In the genomic region with DNA sequence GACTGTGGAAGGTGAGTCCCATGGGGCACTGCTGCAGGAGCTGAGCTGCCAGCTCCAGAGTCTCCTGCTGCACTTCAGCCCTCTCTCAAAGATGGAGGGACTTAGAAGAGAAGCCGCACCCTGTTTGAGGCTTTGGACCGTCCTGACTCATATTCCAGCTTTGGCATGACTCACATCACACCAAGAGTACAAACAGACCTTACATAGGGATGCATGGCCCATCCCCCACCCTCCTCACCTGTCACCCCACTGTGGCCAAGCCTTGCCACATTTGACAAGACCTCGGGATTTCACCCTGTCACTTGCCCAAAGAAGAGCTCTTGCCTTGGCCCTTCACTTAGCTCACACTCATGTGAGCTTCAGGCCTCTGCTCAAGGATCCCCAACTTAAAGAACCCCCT, we compare ENCODE assay signal across 27 mouse cellular contexts.
DNase-seq lines count a peak whose midpoint lies in the region; ATAC-seq and TF ChIP-seq lines count a peak whose summit lies in the region.
"Had no signal": no experiment of that assay in that cellular context is flagged by ENCODE, and none has a peak within 500 bp of the region (broad histone marks: within the 10 kb centered on the region; RNA-seq: fewer than 3 reads in every experiment).

No protein-coding gene starts in this region.

- no peak for TF ChIP-seq EP300 in lung, postnatal 0 days (IDR thresholded peaks at IDR 0.05)

- H3K4me2 ChIP-seq in lung, postnatal 0 days (replicated peaks; ENCODE audit: low read depth, low read length), result no peak overlapping the region
- H3K4me2 ChIP-seq: embryonic facial prominence, embryonic 13.5 days; forebrain, embryonic 12.5 days; forebrain, embryonic 15.5 days; heart, embryonic 12.5 days; heart, embryonic 15.5 days; hindbrain, embryonic 13.5 days had no signal

- no peaks in the 10 kb centered on the region for H3K27me3 ChIP-seq in lung, postnatal 0 days (replicated peaks; ENCODE audit: insufficient read depth, low read length)
- H3K27me3 ChIP-seq: embryonic facial prominence, embryonic 13.5 days; forebrain, embryonic 12.5 days; forebrain, embryonic 15.5 days; heart, embryonic 12.5 days; heart, embryonic 15.5 days; hindbrain, embryonic 13.5 days; Patski had no signal

- TF ChIP-seq CTCF in lung, postnatal 0 days (IDR thresholded peaks at IDR 0.05), result no peak

- DNase-seq in 3134 (ENCODE audit: extremely low read depth, insufficient read length, low spot score) (peak; percentile 78), 3T3-L1 (ENCODE audit: low read depth, low spot score) (peak; percentile 87), NIH3T3 (ENCODE audit: low read depth) (peak; percentile 52)
- DNase-seq in lung, postnatal 0 days (ENCODE audit: low spot score), result no peak
- DNase-seq in adrenal gland, postnatal 10 days, result no peak
- DNase-seq in cerebellum, postnatal 14 days, result no peak
- DNase-seq: adrenal gland, postnatal 14 days; cerebellum, adult 11 months; cerebellum, adult 2 months; cerebellum, adult 9-11 months; cerebellum, postnatal 36 days; embryo, embryonic 11 days; gastrocnemius, postnatal 25 days; heart, adult 18-20 months; heart, postnatal 10 days; heart, postnatal 36 days had no signal

- H3K9ac ChIP-seq in lung, postnatal 0 days (replicated peaks; ENCODE audit: low read depth), result no peak overlapping the region
- H3K9ac ChIP-seq: embryonic facial prominence, embryonic 13.5 days; forebrain, embryonic 12.5 days; forebrain, embryonic 15.5 days; heart, embryonic 12.5 days; heart, embryonic 15.5 days; hindbrain, embryonic 13.5 days had no signal

- H3K4me1 ChIP-seq in lung, postnatal 0 days (ENCODE audit: insufficient read depth, low read depth, low read length), result no peaks in the 10 kb centered on the region
- H3K4me1 ChIP-seq: forebrain, embryonic 12.5 days; forebrain, embryonic 15.5 days had no signal

- ATAC-seq in lung, postnatal 0 days, result no peak
- ATAC-seq: forebrain, embryonic 15.5 days; hindbrain, embryonic 16.5 days; Patski had no signal

- H3K27ac ChIP-seq in lung, postnatal 0 days (ENCODE audit: low read length), result no peak overlapping the region
- H3K27ac ChIP-seq: embryonic facial prominence, embryonic 10.5 days; embryonic facial prominence, embryonic 13.5 days; forebrain, embryonic 12.5 days; forebrain, embryonic 15.5 days; hindbrain, embryonic 10.5 days; hindbrain, embryonic 13.5 days had no signal

- no peak overlapping the region for H3K4me3 ChIP-seq in lung, postnatal 0 days (ENCODE audit: low read depth, low read length)
- H3K4me3 ChIP-seq: embryonic facial prominence, embryonic 10.5 days; embryonic facial prominence, embryonic 13.5 days; erythroblast, embryonic 14.5 days; forebrain, embryonic 12.5 days; forebrain, embryonic 15.5 days; heart, embryonic 12.5 days; heart, embryonic 15.5 days; hindbrain, embryonic 10.5 days; hindbrain, embryonic 13.5 days had no signal

- no peaks in the 10 kb centered on the region for H3K9me3 ChIP-seq in lung, postnatal 0 days (ENCODE audit: low read length)
- H3K9me3 ChIP-seq: embryonic facial prominence, embryonic 10.5 days; embryonic facial prominence, embryonic 13.5 days; forebrain, embryonic 12.5 days; forebrain, embryonic 15.5 days; heart, embryonic 12.5 days; heart, embryonic 15.5 days; hindbrain, embryonic 10.5 days; hindbrain, embryonic 13.5 days had no signal

- H3K36me3 ChIP-seq in lung, postnatal 0 days (ENCODE audit: insufficient read depth, low read length), result no peaks in the 10 kb centered on the region
- H3K36me3 ChIP-seq: embryonic facial prominence, embryonic 10.5 days; embryonic facial prominence, embryonic 13.5 days; forebrain, embryonic 12.5 days; forebrain, embryonic 15.5 days; heart, embryonic 12.5 days; heart, embryonic 15.5 days; hindbrain, embryonic 10.5 days; hindbrain, embryonic 13.5 days had no signal

- 73% methylated on average over 3 of the region's 3 CpGs for WGBS in lung, postnatal 0 days

Comparison
In these comparisons a context has a peak if more than half of its experiments do, and no peak if none do; other contexts are left out.
1. DNase-seq: peak in 3134 (single experiment), 3T3-L1 (single experiment) and NIH3T3 (single experiment); none in lung, postnatal 0 days (single experiment), adrenal gland, postnatal 10 days (single experiment) and cerebellum, postnatal 14 days (0 of 2).